Mouse (Mus musculus): ENCODE data around the gene Ren1. TPM values are rescaled to one million over a fixed set of nuclear protein-coding genes. Genes with fewer than 3 reads are reported as not detected.

Ren1 gene
- polyA plus RNA-seq, 1 experiment from 2014 or later: 1.3 TPM

GRCm38 (mm10) chr1:133366951-133367605, 16.8 kb downstream of the Ren1 start:
- Histone ChIP-seq H3K36me3 (ENCODE audit: control insufficient read depth, insufficient read depth, low read length) (no peaks in the 10 kb centered on the region), H3K27me3 (ENCODE audit: control insufficient read depth, insufficient read depth, low read depth, low read length) (peaks cover 6% of the 10 kb centered on the region; the same call in 1 of the 2 replicates), H3K9me3 (ENCODE audit: control insufficient read depth, low read length) (no peaks in the 10 kb centered on the region), H3K27ac (ENCODE audit: low read length) (no peak overlapping the region), H3K4me3 (ENCODE audit: low read length) (no peak overlapping the region), H3K9ac (ENCODE audit: low read length) (no peak overlapping the region), H3K4me1 (replicated peaks; ENCODE audit: control insufficient read depth, insufficient read depth, low read length) (peaks cover 19% of the 10 kb centered on the region), H3K4me2 (ENCODE audit: low read depth, low read length) (no peak overlapping the region)
- 33% methylated on average over 10 of the region's 10 CpGs for WGBS
- ATAC-seq (ENCODE audit: low read depth): no peak

GRCm38 (mm10) chr1:133367606-133368488, 17.5 kb downstream of the Ren1 start:
- Histone ChIP-seq H3K27ac (ENCODE audit: low read length) (no peak overlapping the region), H3K4me2 (ENCODE audit: low read depth, low read length) (no peak overlapping the region), H3K27me3 (ENCODE audit: control insufficient read depth, insufficient read depth, low read depth, low read length) (peaks cover 6% of the 10 kb centered on the region; the same call in 1 of the 2 replicates), H3K4me3 (ENCODE audit: low read length) (no peak overlapping the region), H3K36me3 (ENCODE audit: control insufficient read depth, insufficient read depth, low read length) (no peaks in the 10 kb centered on the region), H3K9me3 (ENCODE audit: control insufficient read depth, low read length) (no peaks in the 10 kb centered on the region), H3K9ac (ENCODE audit: low read length) (no peak overlapping the region), H3K4me1 (replicated peaks; ENCODE audit: control insufficient read depth, insufficient read depth, low read length) (peaks cover 26% of the 10 kb centered on the region)
- no peak for ATAC-seq (ENCODE audit: low read depth)
- WGBS: 16% methylated on average over 11 of the region's 11 CpGs

GRCm38 (mm10) chr1:133368644-133369043, 18.3 kb downstream of the Ren1 start:
- no peak overlapping the region for H3K27ac ChIP-seq (ENCODE audit: low read length)
- H3K27me3 ChIP-seq (ENCODE audit: control insufficient read depth, insufficient read depth, low read depth, low read length): peaks cover 6% of the 10 kb centered on the region; the same call in 1 of the 2 replicates
- no peaks in the 10 kb centered on the region for H3K36me3 ChIP-seq (ENCODE audit: control insufficient read depth, insufficient read depth, low read length)
- WGBS: 73% methylated on average over 10 of the region's 10 CpGs
- no peaks in the 10 kb centered on the region for H3K9me3 ChIP-seq (ENCODE audit: control insufficient read depth, low read length)
- H3K4me3 ChIP-seq (ENCODE audit: low read length): no peak overlapping the region
- no peak for ATAC-seq (ENCODE audit: low read depth)
- no peak overlapping the region for H3K9ac ChIP-seq (ENCODE audit: low read length)
- H3K4me2 ChIP-seq (ENCODE audit: low read depth, low read length): no peak overlapping the region
- peaks cover 26% of the 10 kb centered on the region for H3K4me1 ChIP-seq (replicated peaks; ENCODE audit: control insufficient read depth, insufficient read depth, low read length)

GRCm38 (mm10) chr1:133370352-133370751, 20.0 kb downstream of the Ren1 start:
- no peaks in the 10 kb centered on the region for H3K36me3 ChIP-seq (ENCODE audit: control insufficient read depth, insufficient read depth, low read length)

GRCm38 (mm10) chr1:133371431-133371830, 21.1 kb downstream of the Ren1 start:
- no peak overlapping the region for H3K4me3 ChIP-seq (ENCODE audit: low read length)
- H3K9me3 ChIP-seq (ENCODE audit: control insufficient read depth, low read length): no peaks in the 10 kb centered on the region
- no peak for ATAC-seq (ENCODE audit: low read depth)
- H3K4me1 ChIP-seq (replicated peaks; ENCODE audit: control insufficient read depth, insufficient read depth, low read length): peaks cover 18% of the 10 kb centered on the region
- 66% methylated on average over 6 of the region's 6 CpGs for WGBS
- no peaks in the 10 kb centered on the region for H3K27me3 ChIP-seq (ENCODE audit: control insufficient read depth, insufficient read depth, low read depth, low read length)
- H3K4me2 ChIP-seq (ENCODE audit: low read depth, low read length): no peak overlapping the region
- no peak overlapping the region for H3K9ac ChIP-seq (ENCODE audit: low read length)
- no peak overlapping the region for H3K27ac ChIP-seq (ENCODE audit: low read length)
- H3K36me3 ChIP-seq (ENCODE audit: control insufficient read depth, insufficient read depth, low read length): no peaks in the 10 kb centered on the region

More at GRCm38 (mm10) chr1:133370352-133370751, 20.0 kb downstream of the Ren1 start:
- no peaks in the 10 kb centered on the region for H3K27me3 ChIP-seq (ENCODE audit: control insufficient read depth, insufficient read depth, low read depth, low read length)
- 58% methylated on average over 4 of the region's 4 CpGs for WGBS
- no peaks in the 10 kb centered on the region for H3K9me3 ChIP-seq (ENCODE audit: control insufficient read depth, low read length)
- no peak overlapping the region for H3K4me2 ChIP-seq (ENCODE audit: low read depth, low read length)
- no peak overlapping the region for H3K9ac ChIP-seq (ENCODE audit: low read length)
- ATAC-seq (ENCODE audit: low read depth): no peak
- H3K27ac ChIP-seq (ENCODE audit: low read length): no peak overlapping the region
- H3K4me3 ChIP-seq (ENCODE audit: low read length): no peak overlapping the region
- peaks cover 18% of the 10 kb centered on the region for H3K4me1 ChIP-seq (replicated peaks; ENCODE audit: control insufficient read depth, insufficient read depth, low read length)

GRCm38 (mm10) chr1:133372113-133372512, 21.8 kb downstream of the Ren1 start:
- Histone ChIP-seq H3K27me3 (ENCODE audit: control insufficient read depth, insufficient read depth, low read depth, low read length) (no peaks in the 10 kb centered on the region), H3K36me3 (ENCODE audit: control insufficient read depth, insufficient read depth, low read length) (no peaks in the 10 kb centered on the region), H3K9ac (ENCODE audit: low read length) (no peak overlapping the region), H3K9me3 (ENCODE audit: control insufficient read depth, low read length) (no peaks in the 10 kb centered on the region), H3K4me1 (replicated peaks; ENCODE audit: control insufficient read depth, insufficient read depth, low read length) (peaks cover 15% of the 10 kb centered on the region), H3K4me3 (ENCODE audit: low read length) (no peak overlapping the region), H3K27ac (ENCODE audit: low read length) (no peak overlapping the region), H3K4me2 (ENCODE audit: low read depth, low read length) (no peak overlapping the region)
- 43% methylated on average over 8 of the region's 8 CpGs for WGBS
- ATAC-seq (ENCODE audit: low read depth): no peak

GRCm38 (mm10) chr1:133375696-133376346, 25.5 kb downstream of the Ren1 start:
- no peak overlapping the region for H3K4me3 ChIP-seq (ENCODE audit: low read length)
- no peak for ATAC-seq (ENCODE audit: low read depth)

GRCm38 (mm10) chr1:133377547-133377946, 27.2 kb downstream of the Ren1 start:
- Histone ChIP-seq H3K27me3 (ENCODE audit: control insufficient read depth, insufficient read depth, low read depth, low read length) (no peaks in the 10 kb centered on the region), H3K9me3 (ENCODE audit: control insufficient read depth, low read length) (no peaks in the 10 kb centered on the region), H3K36me3 (ENCODE audit: control insufficient read depth, insufficient read depth, low read length) (no peaks in the 10 kb centered on the region), H3K4me2 (ENCODE audit: low read depth, low read length) (no peak overlapping the region), H3K27ac (ENCODE audit: low read length) (no peak overlapping the region), H3K9ac (ENCODE audit: low read length) (no peak overlapping the region), H3K4me1 (replicated peaks; ENCODE audit: control insufficient read depth, insufficient read depth, low read length) (peaks cover 2% of the 10 kb centered on the region; the same call in 1 of the 2 replicates), H3K4me3 (ENCODE audit: low read length) (no peak overlapping the region)
- 84% methylated on average over 5 of the region's 5 CpGs for WGBS
- no peak for ATAC-seq (ENCODE audit: low read depth)

More at GRCm38 (mm10) chr1:133375696-133376346, 25.5 kb downstream of the Ren1 start:
- no peaks in the 10 kb centered on the region for H3K36me3 ChIP-seq (ENCODE audit: control insufficient read depth, insufficient read depth, low read length)
- H3K4me1 ChIP-seq (replicated peaks; ENCODE audit: control insufficient read depth, insufficient read depth, low read length): peaks cover 7% of the 10 kb centered on the region; the same call in 1 of the 2 replicates
- WGBS: 51% methylated on average over 10 of the region's 10 CpGs
- H3K4me2 ChIP-seq (ENCODE audit: low read depth, low read length): no peak overlapping the region
- no peaks in the 10 kb centered on the region for H3K27me3 ChIP-seq (ENCODE audit: control insufficient read depth, insufficient read depth, low read depth, low read length)
- H3K27ac ChIP-seq (ENCODE audit: low read length): no peak overlapping the region
- H3K9ac ChIP-seq (ENCODE audit: low read length): no peak overlapping the region
- H3K9me3 ChIP-seq (ENCODE audit: control insufficient read depth, low read length): no peaks in the 10 kb centered on the region
